Mouse (Mus musculus): ENCODE measurements around the gene Upf3b. TPM values are rescaled to one million over a fixed set of nuclear protein-coding genes. Genes with fewer than 3 reads are reported as not detected.
A peak's percentile ranks its signal among the peaks of the same experiment; 100 is the strongest.
"Not testable (repeated sequence)": the region's sequence is repeated elsewhere in the genome, so short reads cannot be mapped to it uniquely, and the experiment has no call there.

Upf3b gene
- total and polyA plus RNA-seq, 3 experiments, result 14.0 to 25.0 TPM; not detected in 1

- Histone ChIP-seq H3K27me3 (ENCODE audit: control insufficient read depth in 1 of 2, insufficient read depth in 2 of 2, low read length in 2 of 2) (no peaks in the 10 kb centered on the region), H3K9ac (ENCODE audit: control insufficient read depth, low read depth, low read length, poor library complexity, severe bottlenecking) (no peak overlapping the region), H3K4me3 (ENCODE audit: control insufficient read depth in 1 of 2, insufficient read depth in 1 of 2, low read depth in 2 of 2, low read length in 2 of 2) (no peak overlapping the region), H3K9me3 (replicated peaks; ENCODE audit: insufficient read depth, low read length) (no peaks in the 10 kb centered on the region), H3K79me2 (ENCODE audit: control insufficient read depth, insufficient read depth, low read length, poor library complexity) (no peaks in the 10 kb centered on the region), H3K36me3 (ENCODE audit: control insufficient read depth in 1 of 2, insufficient read depth in 2 of 2, low read length in 2 of 2) (peaks cover 0 to 1% of the 10 kb centered on the region in 2 experiments; a peak in 1 of 4 replicates), H3K4me1 (ENCODE audit: control insufficient read depth in 1 of 2, insufficient read depth in 2 of 2, low read length in 2 of 2) (no peaks in the 10 kb centered on the region), H3K27ac (ENCODE audit: control insufficient read depth, low read depth, low read length) (no peak overlapping the region)
- peak; percentile 44 for DNase-seq (ENCODE audit: low read depth, low spot score)
- TF ChIP-seq CHD2 (IDR thresholded peaks at IDR 0.05; ENCODE audit: low read length) (no peak), UBTF (IDR thresholded peaks at IDR 0.05; ENCODE audit: borderline replicate concordance, insufficient read depth, low read depth, low read length) (no peak), NRF1 (IDR thresholded peaks at IDR 0.05; ENCODE audit: insufficient read depth, low read depth, low read length, poor library complexity, severe bottlenecking) (no peak), CTCF (IDR thresholded peaks at IDR 0.05 in 2 of 3, conservative IDR thresholded peaks at IDR 0.05 in 1 of 3; ENCODE audit: control insufficient read depth in 1 of 3, insufficient read depth in 1 of 3, low read depth in 2 of 3, low read length in 3 of 3, poor library complexity in 1 of 3, severe bottlenecking in 1 of 3) (peak; percentile 39 to 42 (median 41)), NELFE (IDR thresholded peaks at IDR 0.05; ENCODE audit: low read depth, low read length) (no peak), POLR2A (IDR thresholded peaks at IDR 0.05; ENCODE audit: control insufficient read depth in 1 of 2, insufficient read depth in 1 of 2, low read depth in 1 of 2, low read length in 2 of 2, poor library complexity in 1 of 2) (no peak), USF1 (IDR thresholded peaks at IDR 0.05; ENCODE audit: low read depth, low read length) (no peak), RAD21 (IDR thresholded peaks at IDR 0.05; ENCODE audit: low read depth, low read length) (peak; percentile 20)
Measured at GRCm38 (mm10) chrX:37157839-37158238, 47.7 kb upstream of the Upf3b start.

GRCm38 (mm10) chrX:37144954-37145353 is 34.8 kb upstream of the Upf3b start:
- Histone ChIP-seq H3K4me3 (ENCODE audit: control insufficient read depth in 1 of 2, insufficient read depth in 1 of 2, low read depth in 2 of 2, low read length in 2 of 2) (no peak overlapping the region), H3K9ac (ENCODE audit: control insufficient read depth, low read depth, low read length, poor library complexity, severe bottlenecking) (no peak overlapping the region), H3K36me3 (ENCODE audit: control insufficient read depth in 1 of 2, insufficient read depth in 2 of 2, low read length in 2 of 2) (peaks cover 0 to 6% of the 10 kb centered on the region in 2 experiments; a peak in 2 of 4 replicates), H3K4me1 (ENCODE audit: control insufficient read depth in 1 of 2, insufficient read depth in 2 of 2, low read length in 2 of 2) (no peaks in the 10 kb centered on the region), H3K9me3 (replicated peaks; ENCODE audit: insufficient read depth, low read length) (no peaks in the 10 kb centered on the region), H3K27me3 (ENCODE audit: control insufficient read depth in 1 of 2, insufficient read depth in 2 of 2, low read length in 2 of 2) (no peaks in the 10 kb centered on the region), H3K79me2 (ENCODE audit: control insufficient read depth, insufficient read depth, low read length, poor library complexity) (no peaks in the 10 kb centered on the region), H3K27ac (ENCODE audit: control insufficient read depth, low read depth, low read length) (no peak overlapping the region)
- TF ChIP-seq CHD2 (IDR thresholded peaks at IDR 0.05; ENCODE audit: low read length), result no peak
- peak; percentile 28 for TF ChIP-seq RAD21 (IDR thresholded peaks at IDR 0.05; ENCODE audit: low read depth, low read length)
- no peak for TF ChIP-seq MEF2A (IDR thresholded peaks at IDR 0.05; ENCODE audit: extremely low read depth, insufficient replicate concordance, low read depth, low read length, poor library complexity, severe bottlenecking)
- TF ChIP-seq ELF1 (IDR thresholded peaks at IDR 0.05; ENCODE audit: low read depth, low read length), result no peak
- no peak for TF ChIP-seq MYB (IDR thresholded peaks at IDR 0.05; ENCODE audit: low read depth, low read length)
- TF ChIP-seq BHLHE40 (IDR thresholded peaks at IDR 0.05; ENCODE audit: borderline replicate concordance, low read depth, low read length), result no peak
- peak in 2 of 3 experiments; percentile 24 to 48; a peak in 3 of 6 replicates for TF ChIP-seq CTCF (IDR thresholded peaks at IDR 0.05 in 2 of 3, conservative IDR thresholded peaks at IDR 0.05 in 1 of 3; ENCODE audit: control insufficient read depth in 1 of 3, insufficient read depth in 1 of 3, low read depth in 2 of 3, low read length in 3 of 3, poor library complexity in 1 of 3, severe bottlenecking in 1 of 3)
- TF ChIP-seq SMC3 (IDR thresholded peaks at IDR 0.05; ENCODE audit: low read depth, low read length), result 0 out of 2 replicates have a peak, but pooled peaks have one; percentile 20
- no peak for TF ChIP-seq UBTF (IDR thresholded peaks at IDR 0.05; ENCODE audit: borderline replicate concordance, insufficient read depth, low read depth, low read length)
- peak; percentile 66; the same call in 1 of the 2 replicates for TF ChIP-seq MAFK (IDR thresholded peaks at IDR 0.05; ENCODE audit: borderline replicate concordance, low read depth, low read length)
- peak; percentile 68 for DNase-seq (ENCODE audit: low read depth, low spot score)

- not testable (repeated sequence) for H3K36me3 ChIP-seq (ENCODE audit: control insufficient read depth in 1 of 2, insufficient read depth in 2 of 2, low read length in 2 of 2); DNase-seq (ENCODE audit: low read depth, low spot score)
Measured at GRCm38 (mm10) chrX:37144498-37144897, 34.4 kb upstream of the Upf3b start.

More at GRCm38 (mm10) chrX:37144498-37144897, 34.4 kb upstream of the Upf3b start:
- not testable (repeated sequence) for H3K4me3 ChIP-seq (ENCODE audit: control insufficient read depth in 1 of 2, insufficient read depth in 1 of 2, low read depth in 2 of 2, low read length in 2 of 2); H3K27ac ChIP-seq (ENCODE audit: control insufficient read depth, low read depth, low read length); H3K4me1 ChIP-seq (ENCODE audit: control insufficient read depth in 1 of 2, insufficient read depth in 2 of 2, low read length in 2 of 2); H3K27me3 ChIP-seq (ENCODE audit: control insufficient read depth in 1 of 2, insufficient read depth in 2 of 2, low read length in 2 of 2); H3K79me2 ChIP-seq (ENCODE audit: control insufficient read depth, insufficient read depth, low read length, poor library complexity); H3K9me3 ChIP-seq (replicated peaks; ENCODE audit: insufficient read depth, low read length); H3K9ac ChIP-seq (ENCODE audit: control insufficient read depth, low read depth, low read length, poor library complexity, severe bottlenecking)
